Mouse (Mus musculus) midbrain, embryonic 14.5 days (tissue): ENCODE measurements around the gene Dscam. TPM values are rescaled to one million over a fixed set of nuclear protein-coding genes. Genes with fewer than 3 reads are reported as not detected.

Experiments used
- ATAC-seq: fragments of 200-750 bp; cut with Nextera tagmentation; 2 replicates; pipeline ENCODE4 v1.8.0; 2017; ENCODE audit warnings: moderate number of reproducible peaks, moderate library complexity; ENCODE audit not compliant: low FRiP score, low TSS enrichment
- DNase-seq: peaks from one replicate; pipeline ENCODE4 v3.0.0-alpha.2; 2015
- H3K27ac ChIP-seq: fragments of 300-500 bp; sonication (generic); replicated peaks from 2 replicates; pipeline ENCODE4 v1.5.1; 2014; ENCODE audit warnings: mild to moderate bottlenecking, low read depth, low read length, moderate library complexity
- H3K27me3 ChIP-seq: fragments of 300-500 bp; sonication (generic); 2 replicates; pipeline ENCODE4 v1.6.1; 2014; ENCODE audit warnings: low read length, control low read depth, mixed read lengths; ENCODE audit not compliant: control insufficient read depth, insufficient read depth
- H3K36me3 ChIP-seq: fragments of 300-500 bp; sonication (generic); 2 replicates; pipeline ENCODE4 v1.6.1; 2014; ENCODE audit warnings: low read length, control low read depth; ENCODE audit not compliant: control insufficient read depth, insufficient read depth
- H3K4me1 ChIP-seq: fragments of 300-500 bp; sonication (generic); 2 replicates; pipeline ENCODE4 v1.6.1; 2014; ENCODE audit warnings: mild to moderate bottlenecking, antibody characterized with exemption, low read length, control low read depth; ENCODE audit not compliant: control insufficient read depth, insufficient read depth
- H3K4me2 ChIP-seq: fragments of 300-500 bp; sonication (generic); 2 replicates; pipeline ENCODE4 v1.6.1; 2014; ENCODE audit warnings: mild to moderate bottlenecking, low read length, moderate library complexity
- H3K4me3 ChIP-seq: fragments of 300-500 bp; sonication (generic); replicated peaks from 2 replicates; pipeline ENCODE4 v1.5.1; 2014; ENCODE audit warnings: low read depth, low read length
- H3K9ac ChIP-seq: fragments of 300-500 bp; sonication (generic); replicated peaks from 2 replicates; pipeline ENCODE4 v1.6.1; 2014; ENCODE audit warnings: mild to moderate bottlenecking, low read length, moderate library complexity
- H3K9me3 ChIP-seq: fragments of 300-500 bp; sonication (generic); 2 replicates; pipeline ENCODE4 v1.6.1; 2016; ENCODE audit warnings: low read length, control low read depth, mixed read lengths; ENCODE audit not compliant: control insufficient read depth
- WGBS: fragments of 180-500 bp; shearing (Covaris S2); extraction: QIAGEN DNeasy Blood & Tissue Kit; methylation state at CpG from one replicate; pipeline ENCODE4 v1.1.7; 2014; 5-methylcytosine and 5-hydroxymethylcytosine counted together
- polyA plus RNA-seq: library from polyadenylated mRNA; unstranded; fragments of >200 nt; fragmentation: Nextera tagmentation; extraction: Ambion mirVana; gene quantifications from 2 replicates; pipeline ENCODE4 v1.2.1, GENCODE M21; 2014

The Dscam gene
- polyA plus RNA-seq, 1 experiment from 2014 or later, result 24.7 TPM

DNA sequence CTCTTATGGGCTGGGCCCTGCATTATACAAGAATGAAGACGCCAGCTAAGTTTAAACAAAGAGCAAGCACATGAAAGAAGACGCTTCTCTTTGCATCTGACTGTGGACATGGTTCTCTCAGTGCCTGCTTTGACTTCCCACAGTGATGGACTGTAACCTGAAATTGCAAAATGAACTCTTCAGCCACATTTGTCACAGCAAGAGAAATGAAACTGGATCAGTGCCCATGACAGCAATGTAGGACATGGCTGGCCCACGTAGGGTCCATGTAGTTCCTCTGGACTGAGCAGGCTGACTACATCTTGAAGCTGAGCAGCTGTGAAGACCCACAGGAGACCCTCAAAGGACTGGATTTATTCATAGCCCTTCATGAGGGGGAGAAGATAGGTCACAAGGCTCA lies 108.3 kb downstream of the Dscam start:
- Histone ChIP-seq H3K27me3 (no peaks in the 10 kb centered on the region), H3K4me3 (no peak overlapping the region), H3K4me2 (no peak overlapping the region), H3K9me3 (no peaks in the 10 kb centered on the region), H3K36me3 (no peaks in the 10 kb centered on the region), H3K4me1 (no peaks in the 10 kb centered on the region), H3K9ac (no peak overlapping the region), H3K27ac (no peak overlapping the region)
- no peak for ATAC-seq
- no peak for DNase-seq
- 87% methylated on average over 3 of the region's 3 CpGs for WGBS

DNA sequence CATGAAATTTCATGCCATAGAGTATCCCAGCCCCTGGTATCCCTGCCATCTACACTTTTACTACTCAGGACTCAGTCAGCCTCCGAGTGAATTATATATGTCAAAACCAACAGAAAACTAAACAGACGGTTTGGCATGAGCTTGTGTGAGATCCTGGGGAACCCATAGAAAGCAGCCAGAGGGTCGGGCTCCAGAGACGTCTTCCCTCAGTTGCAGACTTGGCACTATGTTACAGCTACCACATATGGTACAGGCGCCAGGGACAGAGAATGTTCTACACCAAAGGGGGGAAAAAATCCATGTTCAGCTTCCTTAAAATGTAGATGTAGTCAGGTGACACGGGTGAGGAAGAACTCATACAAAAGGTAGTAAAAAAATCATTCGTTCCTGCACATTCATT lies 109.2 kb downstream of the Dscam start:
- H3K4me2 ChIP-seq, result no peak overlapping the region
- no peaks in the 10 kb centered on the region for H3K27me3 ChIP-seq
- WGBS, result 89% methylated on average over 7 of the region's 7 CpGs
- no peak for ATAC-seq
- no peak overlapping the region for H3K4me3 ChIP-seq
- H3K36me3 ChIP-seq, result no peaks in the 10 kb centered on the region
- H3K9me3 ChIP-seq, result no peaks in the 10 kb centered on the region
- no peak overlapping the region for H3K27ac ChIP-seq
- 0 out of 2 replicates have a peak, but pooled peaks cover 4% of the 10 kb centered on the region for H3K4me1 ChIP-seq
- DNase-seq, result no peak
- H3K9ac ChIP-seq, result no peak overlapping the region

DNA sequence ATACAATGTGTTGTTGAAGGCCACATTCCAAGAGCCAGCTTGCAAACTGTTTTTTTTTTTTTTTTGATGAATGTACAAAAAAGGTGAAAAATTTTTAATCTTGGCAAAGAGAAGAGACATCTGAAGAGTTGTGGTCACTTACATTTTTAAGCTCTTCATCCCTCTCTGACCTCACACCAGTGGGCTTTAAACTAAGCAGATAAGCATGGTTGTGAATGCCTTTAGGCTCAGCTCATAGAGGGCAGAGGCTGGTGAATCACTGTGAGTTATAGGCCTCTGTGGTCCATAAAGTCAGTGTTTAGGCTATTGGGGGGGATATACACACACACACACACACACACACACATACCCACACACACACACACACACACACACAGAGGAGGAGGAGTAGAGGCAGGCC lies 109.8 kb downstream of the Dscam start:
- Histone ChIP-seq H3K27me3 (no peaks in the 10 kb centered on the region), H3K9ac (no peak overlapping the region), H3K4me3 (no peak overlapping the region), H3K36me3 (no peaks in the 10 kb centered on the region), H3K27ac (no peak overlapping the region), H3K4me2 (no peak overlapping the region), H3K9me3 (no peaks in the 10 kb centered on the region), H3K4me1 (0 out of 2 replicates have a peak, but pooled peaks cover 4% of the 10 kb centered on the region)
- DNase-seq, result no peak
- ATAC-seq, result no peak

DNA sequence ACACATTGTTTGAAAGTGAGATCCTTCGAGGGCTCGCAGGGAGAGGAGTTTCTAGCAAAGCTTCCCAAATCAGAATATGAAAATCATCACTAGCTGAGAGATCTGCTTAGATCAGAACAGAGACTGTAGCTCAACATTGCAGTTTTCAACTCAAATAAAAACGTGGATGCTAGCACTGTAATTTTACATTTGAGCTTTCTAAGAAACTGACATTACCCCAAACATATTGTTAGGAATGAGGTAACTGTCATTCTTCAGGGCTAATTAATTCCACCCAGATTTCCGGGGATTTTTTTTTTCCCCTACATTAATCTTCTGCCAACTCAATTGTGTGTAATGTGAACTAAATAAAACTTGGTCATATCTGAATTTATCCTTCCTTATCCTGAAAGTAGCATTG lies 110.3 kb downstream of the Dscam start:
- DNase-seq, result no peak
- H3K27ac ChIP-seq, result no peak overlapping the region
- no peak overlapping the region for H3K9ac ChIP-seq
- 0 out of 2 replicates have a peak, but pooled peaks cover 4% of the 10 kb centered on the region for H3K4me1 ChIP-seq
- no peak overlapping the region for H3K4me3 ChIP-seq
- no peaks in the 10 kb centered on the region for H3K36me3 ChIP-seq
- no peak for ATAC-seq
- no peak overlapping the region for H3K4me2 ChIP-seq
- WGBS, result 71% methylated on average over 4 of the region's 4 CpGs
- no peaks in the 10 kb centered on the region for H3K9me3 ChIP-seq
- no peaks in the 10 kb centered on the region for H3K27me3 ChIP-seq

DNA sequence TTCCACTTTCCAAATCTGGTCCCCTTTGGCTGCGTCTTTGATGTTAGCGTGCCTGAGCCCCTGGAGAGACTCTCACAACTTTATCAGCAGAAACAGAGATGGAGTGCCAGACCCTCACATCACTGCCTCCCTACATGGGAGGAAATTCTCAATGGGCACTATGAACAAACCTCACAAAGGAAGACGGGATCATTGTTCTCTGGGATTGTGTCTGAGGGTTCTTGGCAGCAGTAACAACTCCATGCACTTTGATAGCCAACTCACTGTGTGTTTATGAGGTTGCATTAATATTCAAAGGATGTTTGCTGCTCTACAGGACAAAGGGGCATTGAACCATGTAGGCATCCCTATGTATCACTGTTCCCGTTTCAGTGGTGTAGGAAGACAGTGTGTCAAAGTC lies 135.3 kb downstream of the Dscam start:
- no peak overlapping the region for H3K9ac ChIP-seq

DNA sequence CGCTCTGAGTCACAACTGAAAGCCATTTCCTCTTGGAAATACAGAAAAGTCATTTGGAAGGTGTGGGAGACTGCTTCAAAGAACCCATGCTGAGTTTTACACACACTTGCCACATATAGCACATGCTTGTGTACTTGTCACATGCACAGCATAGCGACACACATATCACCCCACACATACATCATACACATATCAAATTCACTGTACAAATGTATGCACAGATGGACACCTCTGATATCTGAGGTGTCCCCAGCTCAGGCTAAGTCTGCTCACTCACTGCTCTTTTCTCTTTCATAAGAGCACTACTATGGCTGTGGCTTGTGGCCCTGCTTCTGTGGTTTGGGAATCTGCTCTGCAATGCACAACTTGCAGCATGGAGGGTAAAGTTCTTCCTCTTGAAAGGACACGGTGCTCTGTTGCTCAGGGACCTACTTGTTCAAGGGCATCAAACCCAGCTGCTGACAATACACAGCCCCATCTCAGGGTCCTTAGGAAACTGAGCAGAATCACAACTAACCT lies 137.0 kb downstream of the Dscam start:
- Histone ChIP-seq H3K9me3 (no peaks in the 10 kb centered on the region), H3K4me2 (no peak overlapping the region), H3K9ac (no peak overlapping the region), H3K36me3 (0 out of 2 replicates have a peak, but pooled peaks cover 3% of the 10 kb centered on the region), H3K4me1 (peaks cover 10% of the 10 kb centered on the region; the same call in 1 of the 2 replicates), H3K27me3 (no peaks in the 10 kb centered on the region), H3K27ac (no peak overlapping the region), H3K4me3 (no peak overlapping the region)
- 88% methylated on average over 3 of the region's 3 CpGs for WGBS
- DNase-seq (no peak), ATAC-seq (no peak)

More for the DNA sequence above, 135.3 kb downstream of the Dscam start:
- ATAC-seq, result no peak
- peak; percentile 41 for DNase-seq
- Histone ChIP-seq H3K4me3 (no peak overlapping the region), H3K9me3 (no peaks in the 10 kb centered on the region), H3K4me2 (no peak overlapping the region), H3K4me1 (peaks cover 10% of the 10 kb centered on the region; the same call in 1 of the 2 replicates), H3K27ac (no peak overlapping the region), H3K27me3 (no peaks in the 10 kb centered on the region), H3K36me3 (0 out of 2 replicates have a peak, but pooled peaks cover 3% of the 10 kb centered on the region)
- 30% methylated on average over 4 of the region's 4 CpGs for WGBS

DNA sequence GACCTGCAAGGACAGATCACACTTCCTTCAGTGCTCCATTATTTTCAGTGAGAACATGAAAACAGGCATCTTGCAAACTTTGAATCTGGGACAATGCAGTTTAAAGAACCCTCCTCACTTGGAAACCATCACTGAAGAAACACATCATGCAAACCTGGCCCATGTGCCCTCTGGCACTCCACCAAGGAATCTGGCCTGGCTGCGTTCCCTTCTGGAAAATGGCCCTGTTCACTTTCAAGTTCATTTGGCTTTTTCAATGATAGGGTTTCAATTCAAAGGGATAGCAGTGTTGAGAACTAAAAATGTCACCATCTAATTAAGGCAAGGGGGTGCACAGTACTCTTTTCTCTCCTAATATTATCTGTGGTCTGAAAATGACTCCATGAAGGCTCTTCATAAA lies 142.9 kb downstream of the Dscam start:
- no peak overlapping the region for H3K9ac ChIP-seq
- no peak overlapping the region for H3K4me3 ChIP-seq
- H3K9me3 ChIP-seq, result no peaks in the 10 kb centered on the region
- no peak overlapping the region for H3K4me2 ChIP-seq
- 73% methylated on average over 1 of the region's 1 CpGs for WGBS
- H3K4me1 ChIP-seq, result no peaks in the 10 kb centered on the region
- no peaks in the 10 kb centered on the region for H3K27me3 ChIP-seq
- peak overlapping the region; percentile 28; the same call in 1 of the 2 replicates for H3K27ac ChIP-seq
- ATAC-seq (no peak), DNase-seq (no peak)
- H3K36me3 ChIP-seq, result no peaks in the 10 kb centered on the region

DNA sequence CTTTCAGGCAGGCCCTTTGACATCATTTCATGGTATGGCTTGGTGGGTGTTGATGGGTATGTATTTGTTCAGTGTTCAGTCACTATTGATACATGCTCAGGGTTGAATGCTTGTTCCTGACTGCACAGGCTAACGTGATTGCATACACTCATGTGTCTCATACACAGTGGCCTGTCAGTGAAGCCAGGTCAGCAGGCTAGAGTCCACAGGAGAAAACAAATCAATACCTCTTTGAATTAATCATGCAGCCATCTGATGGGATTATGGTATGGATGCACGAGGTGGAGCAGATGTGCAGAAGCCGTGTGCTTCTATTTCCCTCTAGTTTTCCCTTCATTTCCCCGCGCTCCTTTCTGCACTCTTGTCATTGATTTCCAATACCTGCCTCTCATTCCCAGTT lies 143.7 kb downstream of the Dscam start:
- Histone ChIP-seq H3K4me1 (peaks cover 4% of the 10 kb centered on the region; the same call in 1 of the 2 replicates), H3K4me3 (no peak overlapping the region), H3K36me3 (no peaks in the 10 kb centered on the region), H3K27ac (no peak overlapping the region), H3K9me3 (no peaks in the 10 kb centered on the region), H3K4me2 (no peak overlapping the region), H3K9ac (no peak overlapping the region), H3K27me3 (no peaks in the 10 kb centered on the region)
- DNase-seq (no peak), ATAC-seq (no peak)
- WGBS, result 68% methylated on average over 5 of the region's 5 CpGs

DNA sequence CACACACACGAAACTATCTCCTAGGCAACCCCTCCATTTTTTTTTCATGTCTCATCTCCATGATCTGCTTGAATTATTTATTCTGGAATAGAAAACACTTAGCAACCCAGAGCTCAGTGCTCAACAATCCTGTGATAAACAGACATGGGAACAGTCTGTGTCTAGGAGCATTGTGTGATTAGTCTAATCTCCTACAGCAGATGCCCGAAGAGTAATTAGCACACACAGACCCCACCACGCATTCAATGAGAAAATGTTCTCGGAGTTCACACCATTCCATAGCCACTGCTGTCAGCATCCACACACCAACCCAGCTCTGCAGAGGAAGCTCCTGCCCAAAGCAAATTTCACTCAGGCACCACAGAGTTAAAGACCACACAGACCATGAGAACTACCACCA lies 146.1 kb downstream of the Dscam start:
- 40% methylated on average over 4 of the region's 4 CpGs for WGBS
- Histone ChIP-seq H3K27me3 (no peaks in the 10 kb centered on the region), H3K9ac (no peak overlapping the region), H3K4me2 (no peak overlapping the region), H3K27ac (no peak overlapping the region), H3K4me3 (no peak overlapping the region), H3K4me1 (peaks cover 13% of the 10 kb centered on the region; the same call in 1 of the 2 replicates), H3K36me3 (no peaks in the 10 kb centered on the region), H3K9me3 (no peaks in the 10 kb centered on the region)
- ATAC-seq (no peak), DNase-seq (no peak)
